Mouse (Mus musculus) forebrain, embryonic 12.5 days (tissue): ENCODE measurements at regions not wholly inside any gene's neighbourhood (a gene's known extent, or its start where the extent isn't known, plus 50 kb on each side); places are given as distances from the start of the nearest gene placed in this dataset.

Source experiments
- ATAC-seq: fragments of 200-750 bp; cut with Nextera tagmentation; 2 replicates; pipeline ENCODE4 v1.8.0; 2017; ENCODE audit warnings: moderate TSS enrichment; ENCODE audit not compliant: low FRiP score
- H3K27ac ChIP-seq: fragments of 300-500 bp; sonication (generic); 2 replicates; pipeline ENCODE4 v1.5.1; 2016; ENCODE audit warnings: mild to moderate bottlenecking
- H3K27me3 ChIP-seq: fragments of 300-500 bp; sonication (generic); 2 replicates; pipeline ENCODE4 v1.6.1; 2016; ENCODE audit warnings: mild to moderate bottlenecking
- H3K36me3 ChIP-seq: fragments of 300-500 bp; sonication (generic); replicated peaks from 2 replicates; pipeline ENCODE4 v1.6.1; 2016; ENCODE audit warnings: mild to moderate bottlenecking
- H3K4me1 ChIP-seq: fragments of 300-500 bp; sonication (generic); 2 replicates; pipeline ENCODE4 v1.6.1; 2016
- H3K4me2 ChIP-seq: fragments of 300-500 bp; sonication (generic); 2 replicates; pipeline ENCODE4 v1.6.1; 2016; ENCODE audit warnings: mild to moderate bottlenecking, moderate library complexity
- H3K4me3 ChIP-seq: fragments of 300-500 bp; sonication (generic); replicated peaks from 2 replicates; pipeline ENCODE4 v1.5.1; 2016; ENCODE audit warnings: mild to moderate bottlenecking
- H3K9ac ChIP-seq: fragments of 300-500 bp; sonication (generic); 2 replicates; pipeline ENCODE4 v1.6.1; 2016; ENCODE audit warnings: mild to moderate bottlenecking
- H3K9me3 ChIP-seq: fragments of 300-500 bp; sonication (generic); 2 replicates; pipeline ENCODE4 v1.6.1; 2016
- WGBS: fragments of 180-500 bp; shearing (Covaris S2); methylation state at CpG from one replicate; pipeline ENCODE4 v1.1.7; 2016; 5-methylcytosine and 5-hydroxymethylcytosine counted together

DNA sequence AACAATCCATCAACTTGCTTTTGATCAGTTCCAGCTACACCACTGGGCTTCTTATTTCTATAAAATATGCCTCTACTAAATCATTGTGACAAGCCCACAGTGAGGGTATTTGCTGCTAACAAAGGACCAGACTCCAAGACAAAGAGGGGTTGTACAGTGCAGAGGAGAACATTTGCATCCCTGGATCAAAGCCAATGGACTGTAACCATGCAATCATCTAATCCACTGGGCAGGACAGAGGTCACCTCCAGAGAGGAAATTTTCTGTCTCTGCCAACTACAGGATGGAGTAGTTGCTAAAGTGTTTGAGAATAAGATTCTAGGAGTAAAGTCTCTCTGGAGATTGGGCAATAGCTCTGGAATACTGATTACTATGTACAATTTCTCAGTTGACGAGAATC lies 272.9 kb downstream of the Cox7c start:
- no peak overlapping the region for H3K4me3 ChIP-seq
- H3K4me1 ChIP-seq = peaks cover 3% of the 10 kb centered on the region; the same call in 1 of the 2 replicates
- no peak overlapping the region for H3K27ac ChIP-seq
- no peak overlapping the region for H3K4me2 ChIP-seq
- H3K36me3 ChIP-seq = no peaks in the 10 kb centered on the region
- no peak overlapping the region for H3K9ac ChIP-seq
- peak; percentile 83 for ATAC-seq
- no peaks in the 10 kb centered on the region for H3K27me3 ChIP-seq
- no peaks in the 10 kb centered on the region for H3K9me3 ChIP-seq
- WGBS = 69% methylated on average over 1 of the region's 1 CpGs

GRCm38 (mm10) chr13:85771027-85771681 lies 275.6 kb downstream of the Cox7c start:
- Histone ChIP-seq H3K4me3 (no peak overlapping the region), H3K9ac (no peak overlapping the region), H3K27me3 (no peaks in the 10 kb centered on the region), H3K4me1 (peaks cover 3% of the 10 kb centered on the region; the same call in 1 of the 2 replicates), H3K36me3 (no peaks in the 10 kb centered on the region), H3K27ac (no peak overlapping the region), H3K4me2 (no peak overlapping the region), H3K9me3 (no peaks in the 10 kb centered on the region)
- ATAC-seq = 0 out of 2 replicates have a peak, but pooled peaks have one; percentile 31
- 64% methylated on average over 3 of the region's 3 CpGs for WGBS

DNA sequence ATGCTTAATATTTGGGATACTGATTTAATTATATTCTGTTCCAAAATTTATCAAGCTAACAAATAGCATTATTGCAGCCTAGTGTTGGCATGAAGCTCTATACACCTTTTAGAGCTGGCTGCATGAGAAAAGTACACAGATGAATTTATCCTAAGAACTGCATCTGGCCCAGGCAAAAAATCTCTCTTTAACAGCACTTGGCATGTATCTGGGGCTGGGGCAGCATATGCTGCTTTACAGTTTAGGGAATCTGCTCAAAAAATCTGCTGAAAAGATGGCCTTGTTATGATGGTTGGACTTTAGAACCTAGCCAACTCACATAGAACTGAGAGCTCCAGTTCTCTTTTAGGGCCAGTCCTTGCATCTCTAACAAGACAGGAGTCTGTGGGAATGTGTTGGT lies 276.2 kb downstream of the Cox7c start:
- Histone ChIP-seq H3K27ac (no peak overlapping the region), H3K9ac (no peak overlapping the region), H3K36me3 (no peaks in the 10 kb centered on the region), H3K4me1 (peaks cover 3% of the 10 kb centered on the region; the same call in 1 of the 2 replicates), H3K9me3 (no peaks in the 10 kb centered on the region), H3K4me3 (no peak overlapping the region), H3K4me2 (no peak overlapping the region), H3K27me3 (no peaks in the 10 kb centered on the region)
- ATAC-seq = no peak

DNA sequence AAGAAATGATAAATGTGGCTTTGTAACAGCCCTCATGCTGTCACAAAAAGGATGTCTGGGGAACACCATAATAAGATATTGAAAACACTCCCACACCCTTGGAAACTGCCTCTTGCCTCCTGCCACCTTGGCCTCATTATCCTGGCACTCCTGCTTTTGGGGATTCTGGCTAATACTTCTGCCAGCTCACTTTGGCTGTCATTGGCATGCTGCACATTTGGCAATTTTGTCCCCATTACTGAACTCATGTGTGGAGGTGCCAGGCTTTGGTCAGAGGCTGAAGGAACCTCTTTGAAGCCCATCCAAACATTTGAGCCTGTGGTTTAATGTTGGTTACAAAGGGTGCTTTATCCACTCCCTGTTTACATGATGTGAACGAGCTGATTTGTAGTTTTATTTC lies 278.2 kb downstream of the Cox7c start:
- Histone ChIP-seq H3K9me3 (no peaks in the 10 kb centered on the region), H3K4me3 (no peak overlapping the region), H3K4me1 (no peaks in the 10 kb centered on the region), H3K9ac (no peak overlapping the region), H3K36me3 (no peaks in the 10 kb centered on the region), H3K4me2 (no peak overlapping the region), H3K27me3 (no peaks in the 10 kb centered on the region), H3K27ac (no peak overlapping the region)
- no peak for ATAC-seq
- WGBS = 80% methylated on average over 1 of the region's 1 CpGs

- Histone ChIP-seq H3K36me3 (no peaks in the 10 kb centered on the region), H3K4me3 (no peak overlapping the region), H3K27me3 (no peaks in the 10 kb centered on the region), H3K4me2 (no peak overlapping the region), H3K27ac (no peak overlapping the region), H3K9ac (no peak overlapping the region), H3K4me1 (no peaks in the 10 kb centered on the region), H3K9me3 (no peaks in the 10 kb centered on the region)
- WGBS = 90% methylated on average over 3 of the region's 3 CpGs
- ATAC-seq = no peak
Measured at GRCm38 (mm10) chr13:85724616-85725015, 322.1 kb downstream of the Cox7c start.

DNA sequence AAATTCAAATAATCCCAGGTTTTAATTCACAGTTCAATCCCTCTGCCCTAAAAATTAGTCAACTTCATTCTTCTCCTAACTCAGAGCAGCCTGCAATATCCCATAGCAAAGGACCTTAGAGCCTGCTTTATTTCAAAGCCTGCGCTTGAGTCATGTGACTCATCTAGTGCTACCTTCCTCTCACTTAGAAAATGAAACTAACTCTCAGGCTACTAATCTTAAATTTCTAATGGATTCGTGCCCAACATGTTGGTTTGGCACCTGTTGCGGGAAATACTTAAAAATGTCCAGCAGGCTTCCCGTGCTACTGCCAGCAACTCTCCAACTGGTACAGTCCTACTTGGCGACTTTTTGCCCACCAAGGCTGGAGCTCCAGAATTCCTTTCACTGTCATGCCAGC lies 322.6 kb downstream of the Cox7c start:
- no peaks in the 10 kb centered on the region for H3K36me3 ChIP-seq
- H3K4me1 ChIP-seq = no peaks in the 10 kb centered on the region
- H3K9me3 ChIP-seq = no peaks in the 10 kb centered on the region
- no peak overlapping the region for H3K4me3 ChIP-seq
- ATAC-seq = no peak
- no peak overlapping the region for H3K9ac ChIP-seq
- no peaks in the 10 kb centered on the region for H3K27me3 ChIP-seq
- no peak overlapping the region for H3K4me2 ChIP-seq
- H3K27ac ChIP-seq = no peak overlapping the region
- WGBS = 91% methylated on average over 5 of the region's 5 CpGs

DNA sequence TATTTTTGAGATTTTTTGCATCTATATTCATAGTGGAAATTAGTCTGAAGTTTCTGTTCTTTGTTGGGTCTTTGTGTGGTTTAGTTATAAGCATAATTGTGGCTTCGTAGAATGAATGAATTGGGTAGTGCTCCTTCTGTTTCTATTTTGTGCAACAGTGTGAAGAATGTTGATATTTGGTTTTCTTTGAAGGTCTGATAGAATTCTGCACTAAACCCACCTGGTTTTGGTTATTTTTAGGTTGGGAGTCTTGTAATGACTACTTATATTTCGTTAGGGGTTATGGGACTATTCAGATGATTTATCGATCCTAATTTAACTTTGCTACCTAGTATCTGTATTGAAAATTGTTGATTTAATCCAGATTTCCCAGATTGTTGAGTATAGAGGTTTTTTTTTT lies 326.4 kb downstream of the Cox7c start:
- H3K4me2 ChIP-seq = no peak overlapping the region
- H3K9me3 ChIP-seq = no peaks in the 10 kb centered on the region
- ATAC-seq = no peak
- H3K36me3 ChIP-seq = no peaks in the 10 kb centered on the region
- no peak overlapping the region for H3K4me3 ChIP-seq
- H3K27ac ChIP-seq = no peak overlapping the region
- H3K9ac ChIP-seq = no peak overlapping the region
- 96% methylated on average over 3 of the region's 3 CpGs for WGBS
- no peaks in the 10 kb centered on the region for H3K4me1 ChIP-seq
- H3K27me3 ChIP-seq = no peaks in the 10 kb centered on the region

DNA sequence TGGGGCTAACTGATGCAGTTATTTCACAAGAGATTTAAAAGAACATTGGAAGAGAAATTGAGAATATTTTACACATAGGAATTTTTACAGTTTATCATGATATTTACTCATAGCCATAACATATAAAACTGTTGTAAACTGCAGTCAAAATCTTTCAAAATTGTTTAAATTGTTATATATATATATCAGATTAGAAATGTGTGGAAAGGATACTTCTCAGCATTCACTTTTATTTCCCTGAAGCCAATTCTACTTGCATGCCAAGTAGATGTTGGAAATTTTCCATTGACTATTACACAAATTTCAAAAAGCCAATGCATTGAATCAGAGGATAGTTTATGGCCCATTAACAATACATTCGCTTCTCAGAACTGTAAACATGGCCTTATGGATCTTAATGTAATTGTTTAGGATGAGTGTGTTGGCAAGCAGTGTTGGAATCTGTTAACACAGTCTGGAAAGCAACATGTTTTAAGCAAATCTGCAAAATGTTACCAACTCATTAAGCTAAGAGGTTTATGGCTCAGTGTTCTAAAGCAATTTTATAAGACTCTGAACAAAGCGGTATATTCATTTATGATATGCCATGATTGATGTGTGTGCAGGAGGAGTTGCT lies 330.7 kb downstream of the Cox7c start:
- Histone ChIP-seq H3K4me1 (no peaks in the 10 kb centered on the region), H3K9ac (no peak overlapping the region), H3K27ac (no peak overlapping the region), H3K36me3 (no peaks in the 10 kb centered on the region), H3K9me3 (no peaks in the 10 kb centered on the region), H3K27me3 (no peaks in the 10 kb centered on the region), H3K4me3 (no peak overlapping the region), H3K4me2 (no peak overlapping the region)
- no peak for ATAC-seq
- 90% methylated on average over 2 of the region's 2 CpGs for WGBS

GRCm38 (mm10) chr13:85692374-85692773 lies 354.3 kb downstream of the Cox7c start:
- H3K4me1 ChIP-seq = no peaks in the 10 kb centered on the region
- H3K27ac ChIP-seq = no peak overlapping the region
- H3K4me2 ChIP-seq = no peak overlapping the region
- H3K36me3 ChIP-seq = no peaks in the 10 kb centered on the region
- H3K9ac ChIP-seq = no peak overlapping the region
- H3K27me3 ChIP-seq = no peaks in the 10 kb centered on the region
- H3K4me3 ChIP-seq = no peak overlapping the region
- WGBS = 63% methylated on average over 1 of the region's 1 CpGs
- no peak for ATAC-seq
- no peaks in the 10 kb centered on the region for H3K9me3 ChIP-seq
